Mouse (Mus musculus) brain, embryonic 14.5 days (tissue): Measurements from ENCODE around the gene Gabrb1.

ENCODE experiments used
- CTCF ChIP-seq: fragments of 200-500 bp; IDR thresholded peaks from 2 replicates; pipeline ENCODE4 v1.5.1; 2012; ENCODE audit warnings: inconsistent platforms, mild to moderate bottlenecking, moderate library complexity, borderline replicate concordance; ENCODE audit not compliant: insufficient read depth, insufficient read length; ENCODE audit errors: extremely low read depth
- POLR2A ChIP-seq: fragments of 200-500 bp; IDR thresholded peaks from 2 replicates; pipeline ENCODE4 v1.6.1; 2012; ENCODE audit warnings: mild to moderate bottlenecking, inconsistent platforms, borderline replicate concordance; ENCODE audit not compliant: poor library complexity, insufficient read depth, insufficient read length, severe bottlenecking; ENCODE audit errors: extremely low read depth

- no peak for TF ChIP-seq CTCF
- TF ChIP-seq POLR2A, result no peak
Measured at GRCm38 (mm10) chr5:71951398-71951797, 293.5 kb downstream of the Gabrb1 start.
